Mouse (Mus musculus): ENCODE data around the gene Pbsn. TPM values are rescaled to one million over a fixed set of nuclear protein-coding genes. Genes with fewer than 3 reads are reported as not detected.
A peak's percentile ranks its signal among the peaks of the same experiment; 100 is the strongest.

Pbsn gene
- polyA plus RNA-seq, 1 experiment from 2014 or later, result not detected

DNA sequence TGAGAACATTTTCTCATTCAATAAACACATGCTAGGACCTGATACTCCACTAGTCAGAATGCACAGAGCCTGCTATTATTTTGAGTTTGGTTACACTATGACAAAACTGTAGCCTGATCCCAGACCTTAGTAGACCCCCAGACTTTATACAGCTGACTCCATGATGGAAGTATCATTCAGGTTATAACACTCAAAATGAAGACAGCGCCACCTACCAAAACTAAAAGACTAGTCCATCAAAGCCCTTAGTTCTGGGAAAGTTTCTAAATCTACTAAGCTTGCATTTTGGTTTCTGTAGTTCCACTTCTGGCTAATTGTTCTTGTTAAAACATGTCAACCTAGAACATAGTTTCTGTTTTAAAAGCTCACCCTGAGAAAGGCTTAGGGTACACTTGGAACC lies 56.5 kb downstream of the Pbsn start:
- Histone ChIP-seq H3K36me3 (ENCODE audit: control insufficient read depth, insufficient read depth, low read length) (no peaks in the 10 kb centered on the region), H3K27me3 (replicated peaks; ENCODE audit: control insufficient read depth, insufficient read depth, low read length) (no peaks in the 10 kb centered on the region), H3K27ac (ENCODE audit: low read length) (no peak overlapping the region), H3K4me2 (ENCODE audit: low read depth, low read length) (peak overlapping the region; percentile 63; the same call in 1 of the 2 replicates), H3K4me1 (ENCODE audit: control insufficient read depth, insufficient read depth, low read length) (no peaks in the 10 kb centered on the region), H3K9me3 (ENCODE audit: control insufficient read depth, low read length) (no peaks in the 10 kb centered on the region), H3K4me3 (ENCODE audit: low read length) (no peak overlapping the region), H3K9ac (ENCODE audit: low read depth, low read length) (no peak overlapping the region)
- 63% methylated on average over 1 of the region's 1 CpGs for WGBS
- no peak for ATAC-seq

DNA sequence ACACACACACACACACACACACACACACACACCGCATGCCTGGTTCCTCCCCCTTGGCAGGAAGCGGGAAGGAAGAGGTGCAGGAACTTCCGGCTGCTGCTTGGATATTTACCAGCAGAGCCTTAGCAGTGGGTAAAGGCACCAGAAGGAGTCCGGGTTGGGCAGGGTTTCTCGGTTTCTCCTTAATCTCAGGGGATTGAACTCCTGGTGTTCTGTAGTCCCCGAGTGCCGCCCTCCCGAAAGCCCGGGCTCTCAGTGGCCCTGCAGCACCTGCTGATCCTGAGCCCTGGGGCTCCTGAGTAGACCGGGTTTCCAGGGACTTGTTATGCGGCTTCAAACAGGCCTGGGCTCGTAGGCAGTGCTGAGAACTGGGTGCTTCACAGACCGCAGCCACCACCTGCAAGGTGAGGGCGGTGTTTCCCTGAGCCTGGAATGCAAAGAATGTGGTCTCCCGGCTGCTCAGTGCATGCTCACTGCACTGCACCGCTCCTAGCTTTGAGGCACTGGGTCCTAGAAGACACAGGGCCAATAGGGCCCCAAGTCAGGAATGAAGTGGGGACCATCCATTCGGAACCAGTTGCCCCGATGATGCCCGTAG lies 57.1 kb downstream of the Pbsn start, which contains the start of gene Prkx:
Prkx (minus strand) TSS at position 41 of the 598 bp plus-strand sequence.
- peak; percentile 89 for ATAC-seq
- Histone ChIP-seq H3K4me3 (ENCODE audit: low read length) (peak within 1 kb of the TSS; percentile 66), H3K4me2 (ENCODE audit: low read depth, low read length) (peak within 1 kb of the TSS; percentile 63), H3K9me3 (ENCODE audit: control insufficient read depth, low read length) (no peaks in the 10 kb centered on the region), H3K27ac (ENCODE audit: low read length) (peak within 1 kb of the TSS; percentile 80), H3K36me3 (ENCODE audit: control insufficient read depth, insufficient read depth, low read length) (no peaks in the 10 kb centered on the region), H3K4me1 (ENCODE audit: control insufficient read depth, insufficient read depth, low read length) (no peaks in the 10 kb centered on the region), H3K27me3 (replicated peaks; ENCODE audit: control insufficient read depth, insufficient read depth, low read length) (no peaks in the 10 kb centered on the region), H3K9ac (ENCODE audit: low read depth, low read length) (peak within 1 kb of the TSS; percentile 71)
- 26% methylated on average over 17 of the region's 19 CpGs for WGBS

DNA sequence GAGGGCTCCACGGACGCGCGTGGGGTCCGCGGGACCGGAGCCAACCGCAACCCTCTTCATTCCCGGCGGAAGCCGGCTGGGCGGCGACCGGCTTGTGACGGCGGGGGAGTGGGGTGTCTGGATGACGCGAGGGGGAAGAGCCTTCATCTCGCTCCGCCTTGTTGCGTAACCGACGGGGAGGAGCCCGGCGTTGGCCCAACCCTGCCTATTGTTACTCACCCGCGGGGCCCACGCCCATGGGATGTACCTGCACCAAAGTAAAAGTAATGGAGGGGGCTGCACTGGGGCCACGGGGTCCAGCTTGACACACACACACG lies 57.6 kb downstream of the Pbsn start:
- no peaks in the 10 kb centered on the region for H3K4me1 ChIP-seq (ENCODE audit: control insufficient read depth, insufficient read depth, low read length)
- H3K27me3 ChIP-seq (replicated peaks; ENCODE audit: control insufficient read depth, insufficient read depth, low read length), result no peaks in the 10 kb centered on the region
- H3K4me3 ChIP-seq (ENCODE audit: low read length), result peak overlapping the region; percentile 66
- 18% methylated on average over 28 of the region's 30 CpGs for WGBS
- H3K9ac ChIP-seq (ENCODE audit: low read depth, low read length), result peak overlapping the region; percentile 71
- H3K27ac ChIP-seq (ENCODE audit: low read length), result no peak overlapping the region
- no peaks in the 10 kb centered on the region for H3K36me3 ChIP-seq (ENCODE audit: control insufficient read depth, insufficient read depth, low read length)
- peak; percentile 96 for ATAC-seq
- H3K4me2 ChIP-seq (ENCODE audit: low read depth, low read length), result peak overlapping the region; percentile 63; the same call in 1 of the 2 replicates
- no peaks in the 10 kb centered on the region for H3K9me3 ChIP-seq (ENCODE audit: control insufficient read depth, low read length)

DNA sequence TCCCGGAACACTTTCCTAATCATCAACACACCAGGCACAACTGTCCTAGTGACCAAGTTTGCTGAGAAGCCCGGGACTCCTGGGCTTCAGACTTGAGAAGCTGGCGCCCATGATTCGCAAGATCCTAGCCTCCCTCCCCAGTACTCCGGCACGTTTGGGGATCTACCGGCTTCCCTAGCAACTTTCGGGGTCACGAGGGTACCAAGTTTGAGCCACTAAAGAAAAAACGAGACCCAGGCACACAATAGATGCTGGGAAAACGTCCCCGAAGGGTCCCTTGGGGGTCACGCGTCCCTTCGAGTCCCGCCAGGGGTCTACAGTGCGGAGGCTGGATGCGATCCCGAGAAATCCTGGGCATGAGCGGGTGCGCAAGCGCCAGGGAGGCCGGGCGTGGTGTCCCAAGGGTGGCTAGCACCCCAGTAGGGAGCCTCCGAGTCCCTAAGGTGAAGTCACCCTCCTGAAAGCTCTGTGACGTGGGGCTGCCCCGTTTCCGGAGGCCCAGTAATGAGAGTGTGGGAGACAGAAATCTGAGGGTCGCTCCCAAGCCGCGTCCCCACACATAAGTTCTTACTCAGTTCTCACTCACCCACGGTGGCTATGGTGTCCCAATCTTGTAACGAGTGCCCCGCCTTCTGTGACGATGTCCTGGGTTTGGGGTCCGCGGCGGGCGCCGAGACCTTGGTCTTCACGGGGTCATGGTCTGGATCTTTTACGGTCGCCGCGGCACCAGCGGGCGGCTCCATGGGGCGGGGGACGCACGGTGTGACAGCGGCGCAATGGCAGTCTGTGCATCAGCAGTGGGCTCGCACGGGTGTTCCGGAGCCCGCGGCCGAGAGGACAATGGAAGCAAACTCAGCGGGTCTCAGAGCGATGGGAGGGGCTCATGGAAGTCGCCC lies 58.2 kb downstream of the Pbsn start:
- Histone ChIP-seq H3K4me3 (ENCODE audit: low read length) (peak overlapping the region; percentile 66), H3K27ac (ENCODE audit: low read length) (no peak overlapping the region), H3K27me3 (replicated peaks; ENCODE audit: control insufficient read depth, insufficient read depth, low read length) (no peaks in the 10 kb centered on the region), H3K4me1 (ENCODE audit: control insufficient read depth, insufficient read depth, low read length) (no peaks in the 10 kb centered on the region), H3K9me3 (ENCODE audit: control insufficient read depth, low read length) (no peaks in the 10 kb centered on the region), H3K36me3 (ENCODE audit: control insufficient read depth, insufficient read depth, low read length) (no peaks in the 10 kb centered on the region), H3K4me2 (ENCODE audit: low read depth, low read length) (peak overlapping the region; percentile 50), H3K9ac (ENCODE audit: low read depth, low read length) (peak overlapping the region; percentile 71)
- 19% methylated on average over 61 of the region's 61 CpGs for WGBS
- ATAC-seq, result peak; percentile 70

DNA sequence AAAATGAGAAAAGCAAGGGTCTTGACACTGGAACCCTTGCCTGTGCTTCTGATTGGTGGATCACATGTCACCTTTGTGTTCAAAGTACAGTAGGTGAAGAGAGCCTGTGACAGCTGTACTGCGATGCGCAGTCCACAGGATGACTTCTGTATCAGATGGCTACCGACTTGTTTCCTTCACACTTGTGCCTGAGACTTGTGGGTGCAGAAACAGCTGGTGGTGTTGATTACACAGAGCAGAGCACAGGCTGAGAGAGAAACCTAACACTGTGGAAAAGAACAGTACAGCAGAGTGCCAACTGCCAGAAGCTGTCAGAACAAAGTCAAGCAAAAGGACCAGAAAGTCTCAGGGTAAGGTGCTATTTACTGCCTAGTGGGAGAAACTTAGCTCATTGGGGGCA lies 64.7 kb downstream of the Pbsn start:
- H3K36me3 ChIP-seq (ENCODE audit: control insufficient read depth, insufficient read depth, low read length), result no peaks in the 10 kb centered on the region
- no peak for ATAC-seq
- H3K27ac ChIP-seq (ENCODE audit: low read length), result no peak overlapping the region
- WGBS, result 79% methylated on average over 3 of the region's 3 CpGs
- no peak overlapping the region for H3K9ac ChIP-seq (ENCODE audit: low read depth, low read length)
- no peak overlapping the region for H3K4me3 ChIP-seq (ENCODE audit: low read length)
- no peaks in the 10 kb centered on the region for H3K4me1 ChIP-seq (ENCODE audit: control insufficient read depth, insufficient read depth, low read length)
- H3K4me2 ChIP-seq (ENCODE audit: low read depth, low read length), result no peak overlapping the region
- H3K27me3 ChIP-seq (replicated peaks; ENCODE audit: control insufficient read depth, insufficient read depth, low read length), result no peaks in the 10 kb centered on the region
- H3K9me3 ChIP-seq (ENCODE audit: control insufficient read depth, low read length), result no peaks in the 10 kb centered on the region

Other genes with a start within 250 kb of the Pbsn start
- 8.4 and 8.5 TPM in 2 replicates for gene Prkx, start 57.3 kb downstream of the Pbsn start, polyA plus RNA-seq (2015; fragmentation: Nextera tagmentation; extraction: Ambion mirVana)
- not detected in 2 replicates for gene Gm14744, start 11.1 kb upstream of the Pbsn start, polyA plus RNA-seq (2015; fragmentation: Nextera tagmentation; extraction: Ambion mirVana)
- gene 5430402E10Rik, start 71.4 kb upstream of the Pbsn start, polyA plus RNA-seq (2015; fragmentation: Nextera tagmentation; extraction: Ambion mirVana), result not detected in 2 replicates
- not detected in 2 replicates for gene Obp1a, start 237.8 kb upstream of the Pbsn start, polyA plus RNA-seq (2015; fragmentation: Nextera tagmentation; extraction: Ambion mirVana)

Measured in intestine, embryonic 16.5 days (tissue).